Mouse (Mus musculus): ENCODE measurements around the gene Pip4k2a. TPM values are rescaled to one million over a fixed set of nuclear protein-coding genes. Genes with fewer than 3 reads are reported as not detected.

Pip4k2a gene
- polyA plus RNA-seq, 1 experiment = 8.7 TPM

DNA sequence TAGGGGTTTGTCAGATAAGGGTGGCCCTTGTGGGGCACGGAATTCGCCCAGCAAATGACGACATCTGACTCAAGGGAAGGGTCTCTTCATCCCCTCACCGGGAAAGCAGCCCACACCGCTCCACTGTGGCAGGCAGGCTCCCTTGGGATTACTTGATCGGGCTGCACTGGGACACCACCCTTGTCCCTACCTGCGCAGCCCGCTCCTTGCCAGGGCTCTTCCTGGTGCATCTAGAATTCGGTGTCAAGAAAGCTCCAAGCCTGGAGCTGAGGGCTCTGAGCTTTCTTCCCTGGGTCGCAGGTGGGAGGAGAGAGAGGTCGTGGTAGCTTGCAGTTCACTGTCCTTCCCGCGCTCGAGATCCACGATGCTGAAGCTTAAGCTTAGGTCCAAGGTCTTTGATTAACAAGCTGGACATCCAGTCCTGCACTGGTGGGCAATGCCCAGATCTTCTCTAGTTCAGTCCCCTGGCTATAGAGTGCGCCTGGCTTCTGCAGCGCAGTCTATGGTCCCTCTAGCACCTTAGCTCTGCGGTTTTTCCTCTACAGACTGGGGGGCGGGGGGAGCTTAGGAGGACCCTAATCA, 196.6 kb downstream of the Pip4k2a start:
- no peak overlapping the region for H3ac ChIP-seq (ENCODE audit: control insufficient read depth, insufficient read length, low read depth)
- TF ChIP-seq FOSL1 (IDR thresholded peaks at IDR 0.05; ENCODE audit: insufficient read depth, low read length, poor library complexity, severe bottlenecking) (no peak), CTCF (IDR thresholded peaks at IDR 0.05; ENCODE audit: control insufficient read depth, insufficient read depth, insufficient read length) (no peak), CEBPB (IDR thresholded peaks at IDR 0.05; ENCODE audit: low read depth) (no peak), MAX (IDR thresholded peaks at IDR 0.05) (no peak), MYOG (IDR thresholded peaks at IDR 0.05; ENCODE audit: control insufficient read depth, extremely low read depth, insufficient read length) (no peak), USF1 (IDR thresholded peaks at IDR 0.05; ENCODE audit: low read depth) (no peak), MYOD1 (IDR thresholded peaks at IDR 0.05; ENCODE audit: control insufficient read depth, insufficient read length, low read depth) (no peak)
- no peaks in the 10 kb centered on the region for H3K36me3 ChIP-seq (ENCODE audit: control insufficient read depth, insufficient read depth)
- no peak overlapping the region for H3K4me3 ChIP-seq (ENCODE audit: insufficient read depth, poor library complexity, severe bottlenecking)
- no peaks in the 10 kb centered on the region for H3K27me3 ChIP-seq (ENCODE audit: control insufficient read depth, insufficient read depth, insufficient read length)
- H3K79me3 ChIP-seq (ENCODE audit: low read depth) = no peaks in the 10 kb centered on the region
- no peaks in the 10 kb centered on the region for H3K79me2 ChIP-seq (ENCODE audit: control insufficient read depth, insufficient read depth)

DNA sequence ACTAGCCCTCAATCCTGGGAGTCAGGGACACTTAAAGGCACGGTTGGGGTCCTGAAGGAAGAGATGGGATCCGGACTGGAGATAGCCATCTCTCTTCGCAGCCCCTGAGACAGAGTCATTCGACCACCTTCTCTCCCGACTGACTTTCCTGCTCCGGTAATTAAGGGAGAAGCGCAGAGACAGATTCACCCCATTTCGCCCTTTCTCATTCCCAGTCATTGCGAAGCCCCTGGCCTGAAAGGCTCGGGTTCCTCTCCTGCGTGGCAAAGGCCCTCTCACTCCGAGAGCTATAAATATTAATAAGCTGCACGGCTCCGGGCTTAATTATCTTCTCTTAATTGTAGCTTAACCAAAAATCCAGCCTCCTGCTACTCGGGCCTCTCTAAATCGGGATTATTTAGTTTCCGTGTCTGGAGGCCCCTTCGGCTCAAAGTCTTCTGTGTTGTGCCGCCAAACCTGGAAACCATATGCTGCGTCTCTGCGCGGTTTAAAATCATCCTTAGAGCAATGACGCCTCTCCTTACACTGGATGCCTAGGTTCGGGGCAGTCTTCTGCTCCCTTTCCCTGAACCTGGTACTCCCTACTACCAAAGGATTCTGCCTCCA, 197.2 kb downstream of the Pip4k2a start:
- no peaks in the 10 kb centered on the region for H3K79me3 ChIP-seq (ENCODE audit: low read depth)
- no peaks in the 10 kb centered on the region for H3K27me3 ChIP-seq (ENCODE audit: control insufficient read depth, insufficient read depth, insufficient read length)
- no peaks in the 10 kb centered on the region for H3K79me2 ChIP-seq (ENCODE audit: control insufficient read depth, insufficient read depth)
- no peaks in the 10 kb centered on the region for H3K36me3 ChIP-seq (ENCODE audit: control insufficient read depth, insufficient read depth)
- H3ac ChIP-seq (ENCODE audit: control insufficient read depth, insufficient read length, low read depth) = no peak overlapping the region
- no peak overlapping the region for H3K4me3 ChIP-seq (ENCODE audit: insufficient read depth, poor library complexity, severe bottlenecking)
- TF ChIP-seq MAX (IDR thresholded peaks at IDR 0.05) = no peak
- no peak for TF ChIP-seq CEBPB (IDR thresholded peaks at IDR 0.05; ENCODE audit: low read depth)
- TF ChIP-seq CTCF (IDR thresholded peaks at IDR 0.05; ENCODE audit: control insufficient read depth, insufficient read depth, insufficient read length) = no peak
- no peak for TF ChIP-seq MYOD1 (IDR thresholded peaks at IDR 0.05; ENCODE audit: control insufficient read depth, insufficient read length, low read depth)
- TF ChIP-seq USF1 (IDR thresholded peaks at IDR 0.05; ENCODE audit: low read depth) = no peak
- no peak for TF ChIP-seq MYOG (IDR thresholded peaks at IDR 0.05; ENCODE audit: control insufficient read depth, extremely low read depth, insufficient read length)
- no peak for TF ChIP-seq FOSL1 (IDR thresholded peaks at IDR 0.05; ENCODE audit: insufficient read depth, low read length, poor library complexity, severe bottlenecking)

DNA sequence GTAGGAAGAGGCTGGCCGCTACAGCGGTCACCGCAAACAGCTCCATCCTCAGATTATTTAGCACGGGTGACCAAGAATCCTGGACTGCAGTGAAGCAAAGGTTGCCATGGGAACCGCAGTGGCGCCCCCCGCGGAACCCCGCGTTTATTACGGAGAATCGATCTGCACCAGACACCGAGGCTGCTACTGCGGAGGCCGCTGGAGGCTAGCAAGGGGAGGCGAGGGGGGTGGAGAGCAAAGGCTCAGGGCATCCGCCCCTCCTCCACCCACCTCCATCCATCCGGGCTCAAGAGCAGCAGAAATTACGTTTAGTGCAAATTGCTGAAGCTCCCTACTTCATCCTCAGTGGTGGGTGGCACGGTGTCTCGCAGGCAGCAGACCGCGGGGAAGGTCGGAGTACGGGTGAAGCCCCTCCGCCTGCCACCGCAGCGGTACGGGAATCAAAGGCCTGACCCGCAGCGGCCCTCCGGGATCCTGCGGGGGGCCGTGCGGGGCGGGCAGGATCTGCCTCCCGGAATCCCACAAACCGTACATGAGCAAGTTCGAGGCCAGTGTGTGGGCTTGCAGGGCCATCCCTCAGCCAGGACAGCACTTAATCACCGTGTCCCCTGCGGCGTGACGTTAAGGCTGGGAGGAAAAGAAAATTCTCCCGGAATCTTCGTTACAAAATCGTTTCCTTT, 197.8 kb downstream of the Pip4k2a start:
- Histone ChIP-seq H3K79me3 (ENCODE audit: low read depth) (no peaks in the 10 kb centered on the region), H3ac (ENCODE audit: control insufficient read depth, insufficient read length, low read depth) (no peak overlapping the region), H3K27me3 (ENCODE audit: control insufficient read depth, insufficient read depth, insufficient read length) (no peaks in the 10 kb centered on the region), H3K36me3 (ENCODE audit: control insufficient read depth, insufficient read depth) (no peaks in the 10 kb centered on the region), H3K4me3 (ENCODE audit: insufficient read depth, poor library complexity, severe bottlenecking) (no peak overlapping the region), H3K79me2 (ENCODE audit: control insufficient read depth, insufficient read depth) (no peaks in the 10 kb centered on the region)
- TF ChIP-seq MYOD1 (IDR thresholded peaks at IDR 0.05; ENCODE audit: control insufficient read depth, insufficient read length, low read depth) = no peak
- TF ChIP-seq CEBPB (IDR thresholded peaks at IDR 0.05; ENCODE audit: low read depth) = no peak
- TF ChIP-seq MAX (IDR thresholded peaks at IDR 0.05) = no peak
- TF ChIP-seq CTCF (IDR thresholded peaks at IDR 0.05; ENCODE audit: control insufficient read depth, insufficient read depth, insufficient read length) = no peak
- no peak for TF ChIP-seq USF1 (IDR thresholded peaks at IDR 0.05; ENCODE audit: low read depth)
- no peak for TF ChIP-seq FOSL1 (IDR thresholded peaks at IDR 0.05; ENCODE audit: insufficient read depth, low read length, poor library complexity, severe bottlenecking)
- no peak for TF ChIP-seq MYOG (IDR thresholded peaks at IDR 0.05; ENCODE audit: control insufficient read depth, extremely low read depth, insufficient read length)

GRCm38 (mm10) chr2:18799265-18799965, 198.5 kb downstream of the Pip4k2a start:
- Histone ChIP-seq H3K79me3 (ENCODE audit: low read depth) (no peaks in the 10 kb centered on the region), H3K4me3 (ENCODE audit: insufficient read depth, poor library complexity, severe bottlenecking) (no peak overlapping the region), H3K79me2 (ENCODE audit: control insufficient read depth, insufficient read depth) (no peaks in the 10 kb centered on the region), H3ac (ENCODE audit: control insufficient read depth, insufficient read length, low read depth) (no peak overlapping the region), H3K36me3 (ENCODE audit: control insufficient read depth, insufficient read depth) (no peaks in the 10 kb centered on the region), H3K27me3 (ENCODE audit: control insufficient read depth, insufficient read depth, insufficient read length) (no peaks in the 10 kb centered on the region)
- TF ChIP-seq MYOD1 (IDR thresholded peaks at IDR 0.05; ENCODE audit: control insufficient read depth, insufficient read length, low read depth) = no peak

GRCm38 (mm10) chr2:18797776-18798175, 200.2 kb downstream of the Pip4k2a start:
- Histone ChIP-seq H3K27me3 (ENCODE audit: control insufficient read depth, insufficient read depth, insufficient read length) (no peaks in the 10 kb centered on the region), H3K4me3 (ENCODE audit: insufficient read depth, poor library complexity, severe bottlenecking) (no peak overlapping the region), H3K79me3 (ENCODE audit: low read depth) (no peaks in the 10 kb centered on the region), H3K79me2 (ENCODE audit: control insufficient read depth, insufficient read depth) (no peaks in the 10 kb centered on the region), H3K36me3 (ENCODE audit: control insufficient read depth, insufficient read depth) (no peaks in the 10 kb centered on the region), H3ac (ENCODE audit: control insufficient read depth, insufficient read length, low read depth) (no peak overlapping the region)
- TF ChIP-seq MYOG (IDR thresholded peaks at IDR 0.05; ENCODE audit: control insufficient read depth, extremely low read depth, insufficient read length) (no peak), USF1 (IDR thresholded peaks at IDR 0.05; ENCODE audit: low read depth) (no peak), FOSL1 (IDR thresholded peaks at IDR 0.05; ENCODE audit: insufficient read depth, low read length, poor library complexity, severe bottlenecking) (no peak), MAX (IDR thresholded peaks at IDR 0.05) (no peak), CTCF (IDR thresholded peaks at IDR 0.05; ENCODE audit: control insufficient read depth, insufficient read depth, insufficient read length) (no peak), MYOD1 (IDR thresholded peaks at IDR 0.05; ENCODE audit: control insufficient read depth, insufficient read length, low read depth) (no peak), CEBPB (IDR thresholded peaks at IDR 0.05; ENCODE audit: low read depth) (no peak)

Measured in C2C12 (cell line).